9 mouse cellular contexts compared by ENCODE assay signal in the genomic region with DNA sequence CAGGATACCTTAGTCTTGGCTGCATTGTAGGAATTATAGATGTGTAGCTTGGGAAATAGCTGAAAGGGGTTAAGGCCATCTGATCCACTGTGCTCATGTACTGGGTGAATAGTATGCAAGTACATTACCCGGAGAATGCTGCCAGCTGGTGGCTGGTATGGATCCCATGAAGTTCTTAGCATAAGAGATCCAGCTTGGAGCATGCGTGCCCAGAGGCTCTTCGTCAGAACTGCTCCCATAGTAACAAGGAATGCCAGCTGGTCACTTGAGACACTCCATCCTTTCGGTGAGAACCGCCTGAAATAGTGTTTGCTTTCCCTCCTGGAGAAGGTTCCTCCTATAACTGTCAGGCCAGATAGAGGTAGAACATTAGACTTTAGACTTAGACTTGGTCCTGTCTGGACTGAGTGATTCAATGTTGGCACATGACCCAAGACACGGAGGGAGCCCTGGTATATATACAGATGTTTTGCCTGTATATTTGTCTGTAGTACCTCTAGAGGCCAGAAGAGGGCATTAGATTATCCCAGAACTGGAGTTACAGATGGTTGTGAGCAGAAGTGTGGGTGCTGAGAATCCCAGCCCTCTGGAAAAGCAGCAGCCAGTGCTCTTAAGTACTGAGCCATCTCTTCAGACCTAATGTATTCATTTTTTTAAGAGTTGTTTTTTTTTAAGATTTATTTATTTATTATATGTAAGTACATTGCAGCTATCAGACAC. TPM values are rescaled to one million over a fixed set of nuclear protein-coding genes. Genes with fewer than 3 reads are reported as not detected.
DNase-seq lines count a peak whose midpoint lies in the region; ATAC-seq and TF ChIP-seq lines count a peak whose summit lies in the region.
"Had no signal": no experiment of that assay in that cellular context is flagged by ENCODE, and none has a peak within 500 bp of the region (broad histone marks: within the 10 kb centered on the region; RNA-seq: fewer than 3 reads in every experiment).

No protein-coding gene starts in this region.

- H3K4me3 ChIP-seq in lung, embryonic 14.5 days (ENCODE audit: low read depth, low read length), result no peak overlapping the region
- H3K4me3 ChIP-seq in stomach, postnatal 0 days (ENCODE audit: low read depth, low read length), result no peak overlapping the region
- H3K4me3 ChIP-seq in thymus, adult 2 months (ENCODE audit: control insufficient read depth, insufficient read depth, low read length), result no peak overlapping the region

- no peak for TF ChIP-seq POLR2A in thymus, adult 2 months (IDR thresholded peaks at IDR 0.05; ENCODE audit: control insufficient read depth, extremely low read depth, insufficient read depth, low read length, poor library complexity)

- TF ChIP-seq CTCF in lung, embryonic 14.5 days (IDR thresholded peaks at IDR 0.05; ENCODE audit: low read depth), result peak; percentile 44
- peak; percentile 59 for TF ChIP-seq CTCF in stomach, postnatal 0 days (IDR thresholded peaks at IDR 0.05; ENCODE audit: low read depth)
- no peak for TF ChIP-seq CTCF in thymus, adult 2 months (IDR thresholded peaks at IDR 0.05; ENCODE audit: borderline replicate concordance, control insufficient read depth, extremely low read depth, insufficient read depth, low read length, poor library complexity)

- peak; percentile 39 for DNase-seq in embryo, embryonic 10.5 days (ENCODE audit: low spot score)
- no peak for DNase-seq in embryo, embryonic 10 days (ENCODE audit: low spot score)
- DNase-seq in lung, adult 18-20 months, result peak; percentile 46 to 65
- DNase-seq in lung, postnatal 14 days, result no peak
- DNase-seq in lung, embryonic 14.5 days, result peak; percentile 53
- no peak for DNase-seq in stomach, postnatal 0 days (ENCODE audit: low spot score)
- no peak for DNase-seq in spleen, postnatal 36 days (ENCODE audit: low spot score in 2 of 2)
- no peak for DNase-seq in thymus, adult 2 months

- no peak overlapping the region for H3K4me2 ChIP-seq in lung, embryonic 14.5 days
- no peak overlapping the region for H3K4me2 ChIP-seq in stomach, postnatal 0 days (replicated peaks; ENCODE audit: low read depth)

- ATAC-seq in lung, embryonic 14.5 days (ENCODE audit: insufficient read depth), result peak; percentile 5; the same call in 1 of the 2 replicates
- no peak for ATAC-seq in stomach, postnatal 0 days (ENCODE audit: low FRiP score, low TSS enrichment)

- no peak overlapping the region for H3K27ac ChIP-seq in lung, embryonic 14.5 days (ENCODE audit: low read depth)
- H3K27ac ChIP-seq in stomach, postnatal 0 days (replicated peaks), result no peak overlapping the region
- H3K27ac ChIP-seq in thymus, adult 2 months (ENCODE audit: control insufficient read depth, insufficient read depth, low read length), result no peak overlapping the region
- H3K27ac ChIP-seq: macrophage had no signal

- no peak overlapping the region for H3K9ac ChIP-seq in lung, embryonic 14.5 days
- no peak overlapping the region for H3K9ac ChIP-seq in stomach, postnatal 0 days (ENCODE audit: low read length)

- no peak for TF ChIP-seq EP300 in stomach, postnatal 0 days (optimal IDR thresholded peaks at IDR 0.05)

- no peaks in the 10 kb centered on the region for H3K9me3 ChIP-seq in lung, embryonic 14.5 days (ENCODE audit: low read depth, low read length)
- H3K9me3 ChIP-seq in stomach, postnatal 0 days (ENCODE audit: control insufficient read depth, low read length), result no peaks in the 10 kb centered on the region

- peaks cover 28% of the 10 kb centered on the region for H3K36me3 ChIP-seq in lung, embryonic 14.5 days (ENCODE audit: insufficient read depth)
- peaks cover 9% of the 10 kb centered on the region; the same call in 1 of the 2 replicates for H3K36me3 ChIP-seq in stomach, postnatal 0 days (ENCODE audit: control insufficient read depth, insufficient read depth, low read length)
- H3K36me3 ChIP-seq in thymus, adult 2 months (ENCODE audit: control insufficient read depth, insufficient read depth, low read length), result peaks cover 18% of the 10 kb centered on the region

- H3K4me1 ChIP-seq in lung, embryonic 14.5 days (ENCODE audit: insufficient read depth), result no peaks in the 10 kb centered on the region; the same call in 1 of the 2 replicates
- H3K4me1 ChIP-seq in stomach, postnatal 0 days (replicated peaks; ENCODE audit: control insufficient read depth, insufficient read depth), result peaks cover 4% of the 10 kb centered on the region; the same call in 1 of the 2 replicates
- H3K4me1 ChIP-seq in thymus, adult 2 months (replicated peaks; ENCODE audit: control insufficient read depth, insufficient read depth, low read length), result peaks cover 10% of the 10 kb centered on the region

- no peaks in the 10 kb centered on the region for H3K27me3 ChIP-seq in lung, embryonic 14.5 days (ENCODE audit: insufficient read depth, low read length)
- no peaks in the 10 kb centered on the region for H3K27me3 ChIP-seq in stomach, postnatal 0 days (ENCODE audit: control insufficient read depth, insufficient read depth, low read length)
- no peaks in the 10 kb centered on the region for H3K27me3 ChIP-seq in thymus, adult 2 months (ENCODE audit: control insufficient read depth, insufficient read depth, low read length)

- 61% methylated on average over 6 of the region's 6 CpGs for WGBS in lung, embryonic 14.5 days
- 79% methylated on average over 6 of the region's 6 CpGs for WGBS in stomach, postnatal 0 days
- WGBS in thymus, adult 2 months, result 94% methylated on average over 6 of the region's 6 CpGs

RNA-seq across cellular contexts. Expression of a gene that starts 7.0 kb away (rescaled TPM):
- polyA plus RNA-seq in lung, embryonic 14.5 days (2014; fragmentation: Nextera tagmentation; extraction: Ambion mirVana), result 3,453 and 3,547 TPM in 2 replicates
- polyA plus RNA-seq in stomach, postnatal 0 days (2015; fragmentation: Nextera tagmentation; extraction: Ambion mirVana), result 1,436 and 1,585 TPM in 2 replicates
- 2,341 and 3,054 TPM in 2 replicates for polyA plus RNA-seq in thymus, adult 2 months (2012; rRNA removed)

RNA-seq across cellular contexts. Expression of a gene that starts 48.9 kb away (rescaled TPM):
- polyA plus RNA-seq in lung, embryonic 14.5 days (2014; fragmentation: Nextera tagmentation; extraction: Ambion mirVana), result 57.6 and 58.5 TPM in 2 replicates
- polyA plus RNA-seq in stomach, postnatal 0 days (2015; fragmentation: Nextera tagmentation; extraction: Ambion mirVana), result 33.6 and 38.2 TPM in 2 replicates
- 19.9 and 23.4 TPM in 2 replicates for polyA plus RNA-seq in thymus, adult 2 months (2012; rRNA removed)

RNA-seq across cellular contexts. Expression of a gene that starts 49.1 kb away (rescaled TPM):
- 37.6 and 38.0 TPM in 2 replicates for polyA plus RNA-seq in lung, embryonic 14.5 days (2014; fragmentation: Nextera tagmentation; extraction: Ambion mirVana)
- 14.9 and 16.2 TPM in 2 replicates for polyA plus RNA-seq in stomach, postnatal 0 days (2015; fragmentation: Nextera tagmentation; extraction: Ambion mirVana)
- polyA plus RNA-seq in thymus, adult 2 months (2012; rRNA removed), result 61.2 and 67.6 TPM in 2 replicates

Comparison
In these comparisons a context has a peak if more than half of its experiments do, and no peak if none do; other contexts are left out.
1. DNase-seq: peak in embryo, embryonic 10.5 days (single experiment), lung, adult 18-20 months (2 of 2) and lung, embryonic 14.5 days (single experiment); none in embryo, embryonic 10 days (single experiment), lung, postnatal 14 days (single experiment), stomach, postnatal 0 days (single experiment), spleen, postnatal 36 days (0 of 2) and thymus, adult 2 months (single experiment).